Mouse (Mus musculus) midbrain, embryonic 15.5 days (tissue): Measurements from ENCODE around the gene Cenpt. TPM values are rescaled to one million over a fixed set of nuclear protein-coding genes. Genes with fewer than 3 reads are reported as not detected.

Experiments
- ATAC-seq: fragments of 200-750 bp; cut with Nextera tagmentation; replicated peaks from 2 replicates; pipeline ENCODE4 v1.8.0; 2017; ENCODE audit warnings: moderate TSS enrichment
- H3K27ac ChIP-seq: fragments of 300-500 bp; sonication (generic); 2 replicates; pipeline ENCODE4 v1.5.1; 2015; ENCODE audit warnings: mild to moderate bottlenecking, inconsistent platforms
- H3K27me3 ChIP-seq: fragments of 300-500 bp; sonication (generic); replicated peaks from 2 replicates; pipeline ENCODE4 v1.6.1; 2015; ENCODE audit warnings: inconsistent platforms
- H3K36me3 ChIP-seq: fragments of 300-500 bp; sonication (generic); replicated peaks from 2 replicates; pipeline ENCODE4 v1.6.1; 2015; ENCODE audit warnings: inconsistent platforms
- H3K4me1 ChIP-seq: fragments of 300-500 bp; sonication (generic); 2 replicates; pipeline ENCODE4 v1.6.1; 2015; ENCODE audit warnings: inconsistent platforms
- H3K4me2 ChIP-seq: fragments of 300-500 bp; sonication (generic); 2 replicates; pipeline ENCODE4 v1.6.1; 2015; ENCODE audit warnings: inconsistent platforms, mild to moderate bottlenecking, moderate library complexity
- H3K4me3 ChIP-seq: fragments of 300-500 bp; sonication (generic); 2 replicates; pipeline ENCODE4 v1.5.1; 2015; ENCODE audit warnings: mild to moderate bottlenecking, inconsistent platforms
- H3K9ac ChIP-seq: fragments of 300-500 bp; sonication (generic); 2 replicates; pipeline ENCODE4 v1.6.1; 2015; ENCODE audit warnings: mild to moderate bottlenecking, inconsistent platforms
- H3K9me3 ChIP-seq: fragments of 300-500 bp; sonication (generic); 2 replicates; pipeline ENCODE4 v1.6.1; 2016; ENCODE audit warnings: inconsistent platforms
- WGBS: fragments of 180-500 bp; shearing (Covaris S2); methylation state at CpG from one replicate; pipeline ENCODE4 v1.1.7; 2015; ENCODE audit warnings: mixed read lengths; 5-methylcytosine and 5-hydroxymethylcytosine counted together
- polyA plus RNA-seq: library from polyadenylated mRNA; unstranded; fragments of >200 nt; fragmentation: Nextera tagmentation; extraction: Ambion mirVana; gene quantifications from 2 replicates; pipeline ENCODE4 v1.2.1, GENCODE M21; 2015

Gene Cenpt
- polyA plus RNA-seq, 1 experiment from 2014 or later: 58.7 TPM

- Histone ChIP-seq H3K4me1 (peaks cover 7% of the 10 kb centered on the region; the same call in 1 of the 2 replicates), H3K4me3 (no peak overlapping the region), H3K27me3 (no peaks in the 10 kb centered on the region), H3K9me3 (no peaks in the 10 kb centered on the region), H3K9ac (no peak overlapping the region), H3K27ac (no peak overlapping the region), H3K4me2 (no peak overlapping the region), H3K36me3 (no peaks in the 10 kb centered on the region)
- 55% methylated on average over 8 of the region's 8 CpGs for WGBS
- no peak for ATAC-seq
Observed at GRCm38 (mm10) chr8:105799091-105799812, 53.8 kb downstream of the Cenpt start.

GRCm38 (mm10) chr8:105798408-105798807 lies 54.7 kb downstream of the Cenpt start:
- WGBS: 95% methylated on average over 5 of the region's 5 CpGs

GRCm38 (mm10) chr8:105795785-105796184 lies 57.3 kb downstream of the Cenpt start:
- Histone ChIP-seq H3K9me3 (no peaks in the 10 kb centered on the region), H3K4me2 (no peak overlapping the region), H3K27ac (no peak overlapping the region), H3K27me3 (no peaks in the 10 kb centered on the region), H3K4me1 (peaks cover 7% of the 10 kb centered on the region; the same call in 1 of the 2 replicates), H3K4me3 (no peak overlapping the region), H3K36me3 (no peaks in the 10 kb centered on the region), H3K9ac (no peak overlapping the region)
- 95% methylated on average over 1 of the region's 1 CpGs for WGBS
- no peak for ATAC-seq

More at GRCm38 (mm10) chr8:105798408-105798807, 54.7 kb downstream of the Cenpt start:
- Histone ChIP-seq H3K9ac (no peak overlapping the region), H3K4me2 (no peak overlapping the region), H3K27ac (no peak overlapping the region), H3K4me3 (no peak overlapping the region), H3K9me3 (no peaks in the 10 kb centered on the region), H3K27me3 (no peaks in the 10 kb centered on the region), H3K4me1 (peaks cover 7% of the 10 kb centered on the region; the same call in 1 of the 2 replicates), H3K36me3 (no peaks in the 10 kb centered on the region)
- ATAC-seq: no peak

Other genes with a start within 250 kb of the Cenpt start
- gene Ripor1, start 248.0 kb downstream of the Cenpt start, polyA plus RNA-seq: 35.4 and 36.5 TPM in 2 replicates
- gene Ctcf, start 216.7 kb downstream of the Cenpt start, polyA plus RNA-seq: 108 and 129 TPM in 2 replicates
- gene Agrp, start 215.9 kb downstream of the Cenpt start, polyA plus RNA-seq: 1.0 and 1.1 TPM in 2 replicates
- gene Carmil2, start 167.0 kb downstream of the Cenpt start, polyA plus RNA-seq: 24.9 and 25.6 TPM in 2 replicates
- gene Acd, start 152.2 kb downstream of the Cenpt start, polyA plus RNA-seq: 104 and 106 TPM in 2 replicates
- gene Pard6a, start 152.1 kb downstream of the Cenpt start, polyA plus RNA-seq: 51.6 and 51.8 TPM in 2 replicates
- 0.28 and 0.43 TPM in 2 replicates for gene 4933405L10Rik, start 145.6 kb downstream of the Cenpt start, polyA plus RNA-seq
- 12.9 and 16.1 TPM in 2 replicates for gene Enkd1, start 145.1 kb downstream of the Cenpt start, polyA plus RNA-seq
- gene Gfod2, start 94.6 kb downstream of the Cenpt start, polyA plus RNA-seq: 90.3 and 100 TPM in 2 replicates
- gene Ranbp10, start 25.9 kb downstream of the Cenpt start, polyA plus RNA-seq: 11.8 and 13.6 TPM in 2 replicates
- 0.64 and 1.0 TPM in 2 replicates for gene Tsnaxip1, start 25.5 kb downstream of the Cenpt start, polyA plus RNA-seq
- 56.2 and 58.6 TPM in 2 replicates for gene Thap11, start 1.9 kb upstream of the Cenpt start, polyA plus RNA-seq
- 148 and 152 TPM in 2 replicates for gene Nutf2, start 7.3 kb upstream of the Cenpt start, polyA plus RNA-seq
- 52.9 and 61.9 TPM in 2 replicates for gene Edc4, start 27.6 kb upstream of the Cenpt start, polyA plus RNA-seq
- gene Nrn1l, start 40.3 kb upstream of the Cenpt start, polyA plus RNA-seq: 0.30 TPM in 1 of 2 replicates, not detected in the other
- gene Pskh1, start 47.2 kb upstream of the Cenpt start, polyA plus RNA-seq: 11.6 and 13.7 TPM in 2 replicates
- 5.4 and 5.5 TPM in 2 replicates for gene Ctrl, start 80.6 kb upstream of the Cenpt start, polyA plus RNA-seq
- 64.3 and 65.3 TPM in 2 replicates for gene Psmb10, start 85.2 kb upstream of the Cenpt start, polyA plus RNA-seq
- gene Lcat, start 90.1 kb upstream of the Cenpt start, polyA plus RNA-seq: 1.6 and 2.0 TPM in 2 replicates
- 7.5 and 9.1 TPM in 2 replicates for gene Slc12a4, start 112.8 kb upstream of the Cenpt start, polyA plus RNA-seq
- gene Dpep3, start 126.2 kb upstream of the Cenpt start, polyA plus RNA-seq: not detected in 2 replicates
- gene Dus2, start 138.1 kb upstream of the Cenpt start, polyA plus RNA-seq: 29.0 and 30.8 TPM in 2 replicates
- gene Dpep2nb, start 152.7 kb upstream of the Cenpt start, polyA plus RNA-seq: 0.21 and 0.26 TPM in 2 replicates
- gene Ddx28, start 158.6 kb upstream of the Cenpt start, polyA plus RNA-seq: 22.9 and 23.8 TPM in 2 replicates
- 3.7 and 3.8 TPM in 2 replicates for gene Nfatc3, start 205.6 kb upstream of the Cenpt start, polyA plus RNA-seq